ENCODE assay signal across 10 mouse cellular contexts in genomic region chr14:98172394-98172905, GRCm38 (mm10). TPM values are rescaled to one million over a fixed set of nuclear protein-coding genes. Genes with fewer than 3 reads are reported as not detected.
A peak's percentile ranks its signal among the peaks of the same experiment; 100 is the strongest.
DNase-seq lines count a peak whose midpoint lies in the region; ATAC-seq and TF ChIP-seq lines count a peak whose summit lies in the region.
"Had no signal": no experiment of that assay in that cellular context is flagged by ENCODE, and none has a peak within 500 bp of the region (broad histone marks: within the 10 kb centered on the region; RNA-seq: fewer than 3 reads in every experiment).

No protein-coding gene starts in this region.

- H3K27ac ChIP-seq in heart, adult 2 months = 0 out of 2 replicates have a peak overlapping the region, but pooled peaks have one; percentile 28
- peak overlapping the region; percentile 49; the same call in 1 of the 2 replicates for H3K27ac ChIP-seq in hindbrain, embryonic 14.5 days
- H3K27ac ChIP-seq in neural tube, embryonic 12.5 days = no peak overlapping the region

- TF ChIP-seq EP300 in heart, adult 2 months (IDR thresholded peaks at IDR 0.05; ENCODE audit: insufficient read depth, low read depth, low read length) = no peak

- H3K9ac ChIP-seq in heart, adult 2 months (ENCODE audit: low read depth, low read length) = no peak overlapping the region
- H3K9ac ChIP-seq in hindbrain, embryonic 14.5 days = peak overlapping the region; percentile 33; the same call in 1 of the 2 replicates
- H3K9ac ChIP-seq in neural tube, embryonic 12.5 days = no peak overlapping the region

- H3K27me3 ChIP-seq in heart, adult 2 months (ENCODE audit: control insufficient read depth, insufficient read depth, low read length) = no peaks in the 10 kb centered on the region
- H3K27me3 ChIP-seq in hindbrain, embryonic 14.5 days (ENCODE audit: control insufficient read depth, insufficient read depth, low read length) = no peaks in the 10 kb centered on the region
- no peaks in the 10 kb centered on the region for H3K27me3 ChIP-seq in neural tube, embryonic 12.5 days (replicated peaks)

- H3K4me3 ChIP-seq in heart, adult 2 months = no peak overlapping the region
- H3K4me3 ChIP-seq in hindbrain, embryonic 14.5 days (replicated peaks; ENCODE audit: low read length) = 0 out of 2 replicates have a peak overlapping the region, but pooled peaks have one; percentile 16
- no peak overlapping the region for H3K4me3 ChIP-seq in neural tube, embryonic 12.5 days

- ATAC-seq in hindbrain, embryonic 14.5 days (ENCODE audit: low FRiP score) = no peak
- ATAC-seq in neural tube, embryonic 12.5 days (ENCODE audit: low FRiP score, low read depth) = no peak
- ATAC-seq: activated CD4-positive, CD25-positive, alpha-beta regulatory T cell, adult 4 months had no signal

- TF ChIP-seq POLR2A in heart, adult 2 months (IDR thresholded peaks at IDR 0.05; ENCODE audit: insufficient read depth, low read depth, low read length) = no peak

- TF ChIP-seq CTCF in heart, adult 2 months (IDR thresholded peaks at IDR 0.05) = no peak

- WGBS in heart, adult 2 months = 26% methylated on average over 5 of the region's 5 CpGs
- WGBS in hindbrain, embryonic 14.5 days = 9% methylated on average over 5 of the region's 5 CpGs
- WGBS in neural tube, embryonic 12.5 days = 7% methylated on average over 5 of the region's 5 CpGs

- DNase-seq in heart, adult 2 months = no peak
- no peak for DNase-seq in heart, adult 8-10 months (ENCODE audit: low spot score)
- DNase-seq in left cerebral cortex, postnatal 4 days = peak; percentile 37
- DNase-seq in left cerebral cortex, postnatal 36 days (ENCODE audit: low spot score in 2 of 2) = no peak
- DNase-seq in hindbrain, embryonic 14.5 days (ENCODE audit: low spot score) = no peak
- DNase-seq in frontal cortex, postnatal 36 days (ENCODE audit: low spot score in 2 of 2) = no peak
- no peak for DNase-seq in liver
- DNase-seq: lung, adult 2 months had no signal

- no peaks in the 10 kb centered on the region; the same call in 1 of the 2 replicates for H3K79me2 ChIP-seq in heart, adult 2 months (replicated peaks; ENCODE audit: control insufficient read depth, insufficient read depth, low read length)

- H3K9me3 ChIP-seq in hindbrain, embryonic 14.5 days (ENCODE audit: control insufficient read depth, low read length) = no peaks in the 10 kb centered on the region
- no peaks in the 10 kb centered on the region for H3K9me3 ChIP-seq in neural tube, embryonic 12.5 days

- peaks cover 4% of the 10 kb centered on the region for H3K36me3 ChIP-seq in heart, adult 2 months (ENCODE audit: control insufficient read depth, insufficient read depth, low read length)
- no peaks in the 10 kb centered on the region for H3K36me3 ChIP-seq in hindbrain, embryonic 14.5 days (replicated peaks; ENCODE audit: control insufficient read depth, insufficient read depth)
- no peaks in the 10 kb centered on the region for H3K36me3 ChIP-seq in neural tube, embryonic 12.5 days

- intact Hi-C loops in heart, adult 2 months (cut with DNase I) = loop anchor here (10.0 kb wide), 2 partner anchors 338 to 852 kb away; no protein-coding TSS in a partner anchor
- intact Hi-C loops in left cerebral cortex, postnatal 4 days (cut with DNase I) = no loop called here
- intact Hi-C loops in left cerebral cortex, postnatal 36 days (cut with DNase I) = no loop called here

- H3K4me1 ChIP-seq in heart, adult 2 months (ENCODE audit: control insufficient read depth, insufficient read depth, low read length) = peaks cover 2% of the 10 kb centered on the region
- peaks cover 18% of the 10 kb centered on the region for H3K4me1 ChIP-seq in hindbrain, embryonic 14.5 days (replicated peaks; ENCODE audit: control insufficient read depth, insufficient read depth, low read length)
- H3K4me1 ChIP-seq in neural tube, embryonic 12.5 days = peaks cover 15% of the 10 kb centered on the region

- peak overlapping the region; percentile 46 for H3K4me2 ChIP-seq in hindbrain, embryonic 14.5 days (replicated peaks)
- peak overlapping the region; percentile 46 for H3K4me2 ChIP-seq in neural tube, embryonic 12.5 days (replicated peaks)

RNA-seq across cellular contexts. Expression of gene Dach1, which starts 2.9 kb away (rescaled TPM):
- total RNA-seq in heart, adult 2 months (2021) = 1 to 10 TPM; 7.7 to 8.4 TPM
- 2.7 and 3.7 TPM in 2 replicates for polyA plus RNA-seq in heart, adult 2 months (2012; rRNA removed)
- 10 to 100 TPM in 1 of 4 experiments, 1 to 10 TPM in 3; 6.6 to 11.3 (median 7.9) TPM for total RNA-seq in heart, adult 8-10 months (2022)
- 10 to 100 TPM; 11.6 to 14.8 TPM for total RNA-seq in left cerebral cortex, postnatal 4 days (2021)
- 1 to 10 TPM; 4.3 to 6.1 TPM for total RNA-seq in left cerebral cortex, postnatal 36 days (2021)
- polyA plus RNA-seq in hindbrain, embryonic 14.5 days (2014; fragmentation: Nextera tagmentation; extraction: Ambion mirVana) = 23.5 and 24.7 TPM in 2 replicates
- 20.4 and 22.0 TPM in 2 replicates for polyA plus RNA-seq in neural tube, embryonic 12.5 days (2016; fragmentation: Nextera tagmentation; extraction: Ambion mirVana)
- polyA plus RNA-seq: activated CD4-positive, CD25-positive, alpha-beta regulatory T cell, adult 4 months had no signal
